Mouse (Mus musculus): Measurements from ENCODE around the gene Zfp740.

GRCm38 (mm10) chr15:102167620-102168021 is 35.4 kb upstream of the Zfp740 start:
- TF ChIP-seq POLR2A (IDR thresholded peaks at IDR 0.05; ENCODE audit: low read depth, low read length) (no peak), CTCF (IDR thresholded peaks at IDR 0.05; ENCODE audit: extremely low read depth, insufficient read depth, insufficient read length, insufficient replicate concordance) (no peak)

Data from spleen, adult 2 months (tissue).